Mouse (Mus musculus): ENCODE data around the gene 1700020D05Rik. TPM values are rescaled to one million over a fixed set of nuclear protein-coding genes. Genes with fewer than 3 reads are reported as not detected.

Gene 1700020D05Rik
- polyA plus RNA-seq, 1 experiment, result 6.8 TPM

DNA sequence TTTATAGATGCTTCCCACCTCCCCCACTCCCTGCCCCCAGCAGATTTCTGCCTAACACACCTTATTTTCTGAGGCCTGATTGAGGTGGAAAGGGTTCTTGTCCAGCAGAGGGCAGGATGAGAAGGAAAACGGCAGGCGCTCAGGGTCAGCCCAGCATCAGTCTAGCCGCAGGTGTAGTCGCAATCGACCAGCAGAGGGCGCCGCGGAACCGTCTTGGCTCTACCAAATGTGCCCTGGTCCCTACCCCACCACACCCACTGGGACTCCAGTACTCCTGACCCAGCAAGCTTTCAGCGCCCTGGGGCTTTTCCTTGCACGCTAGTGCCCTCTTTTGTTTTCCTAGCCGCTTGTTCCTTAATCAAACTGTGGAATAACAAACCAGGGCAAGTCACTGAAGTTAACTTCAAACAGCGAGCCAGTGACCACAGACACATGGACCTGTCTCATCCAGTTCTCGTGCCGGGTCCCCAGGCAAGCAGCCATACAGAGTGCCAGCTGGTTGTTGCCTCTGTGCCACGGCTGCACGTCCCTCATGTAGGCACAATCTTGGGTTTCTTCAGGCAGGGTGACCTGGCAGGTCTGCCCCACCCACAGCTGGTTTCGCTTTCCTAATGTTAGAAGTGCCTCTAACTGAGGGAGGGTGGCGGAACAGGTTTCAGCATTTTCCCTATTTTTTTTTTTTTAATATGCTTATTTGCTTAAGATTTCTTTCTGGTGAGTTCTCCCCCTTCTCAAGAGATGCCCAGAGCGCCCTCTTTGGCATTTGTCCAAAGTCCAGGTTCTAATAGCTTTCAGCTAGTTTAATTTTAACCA is 25.9 kb upstream of the 1700020D05Rik start:
- peak overlapping the region; percentile 24 for H3K4me3 ChIP-seq (replicated peaks; ENCODE audit: insufficient read depth, low read depth, low read length)
- H3K4me1 ChIP-seq (ENCODE audit: control insufficient read depth, insufficient read depth, low read length), result 0 out of 2 replicates have a peak, but pooled peaks cover 3% of the 10 kb centered on the region
- H3K27ac ChIP-seq (ENCODE audit: insufficient read depth, low read length), result no peak overlapping the region
- 3% methylated on average over 20 of the region's 20 CpGs for WGBS
- DNase-seq, result peak; percentile 93 to 98
- no peaks in the 10 kb centered on the region for H3K27me3 ChIP-seq (ENCODE audit: control insufficient read depth, insufficient read depth, low read length)
- TF ChIP-seq CTCF (IDR thresholded peaks at IDR 0.05; ENCODE audit: borderline replicate concordance, insufficient read depth, low read depth, low read length) (peak; percentile 98), POLR2A (IDR thresholded peaks at IDR 0.05; ENCODE audit: borderline replicate concordance, insufficient read depth, low read length) (no peak)

DNA sequence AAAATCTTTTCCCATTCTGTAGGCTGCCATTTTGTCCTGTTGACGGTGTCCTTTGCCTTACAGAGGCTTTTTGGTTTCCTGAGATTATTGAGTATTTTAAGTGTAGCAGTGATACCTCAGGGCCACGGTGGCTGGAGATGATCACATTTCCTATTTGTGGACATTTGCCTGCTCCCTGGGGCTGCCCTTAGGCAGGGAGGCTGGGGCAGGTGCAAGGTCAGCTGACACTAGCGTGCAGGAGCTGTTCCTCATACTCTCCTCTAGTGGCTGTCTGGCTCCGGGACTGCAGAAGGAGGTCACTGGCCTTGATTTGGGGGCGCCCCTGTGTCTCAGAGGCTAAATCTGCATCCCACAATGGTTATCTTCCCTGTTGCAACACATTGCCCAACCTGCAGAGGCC is 21.6 kb upstream of the 1700020D05Rik start:
- 84% methylated on average over 5 of the region's 5 CpGs for whole genome bisulfite sequencing
- Histone ChIP-seq H3K4me3 (replicated peaks; ENCODE audit: insufficient read depth, low read depth, low read length) (no peak overlapping the region), H3K27ac (ENCODE audit: insufficient read depth, low read length) (no peak overlapping the region), H3K4me1 (ENCODE audit: control insufficient read depth, insufficient read depth, low read length) (0 out of 2 replicates have a peak, but pooled peaks cover 3% of the 10 kb centered on the region), H3K27me3 (ENCODE audit: control insufficient read depth, insufficient read depth, low read length) (no peaks in the 10 kb centered on the region)
- no peak for DNase-seq
- no peak for TF ChIP-seq POLR2A (IDR thresholded peaks at IDR 0.05; ENCODE audit: borderline replicate concordance, insufficient read depth, low read length)
- TF ChIP-seq CTCF (IDR thresholded peaks at IDR 0.05; ENCODE audit: borderline replicate concordance, insufficient read depth, low read depth, low read length), result no peak

DNA sequence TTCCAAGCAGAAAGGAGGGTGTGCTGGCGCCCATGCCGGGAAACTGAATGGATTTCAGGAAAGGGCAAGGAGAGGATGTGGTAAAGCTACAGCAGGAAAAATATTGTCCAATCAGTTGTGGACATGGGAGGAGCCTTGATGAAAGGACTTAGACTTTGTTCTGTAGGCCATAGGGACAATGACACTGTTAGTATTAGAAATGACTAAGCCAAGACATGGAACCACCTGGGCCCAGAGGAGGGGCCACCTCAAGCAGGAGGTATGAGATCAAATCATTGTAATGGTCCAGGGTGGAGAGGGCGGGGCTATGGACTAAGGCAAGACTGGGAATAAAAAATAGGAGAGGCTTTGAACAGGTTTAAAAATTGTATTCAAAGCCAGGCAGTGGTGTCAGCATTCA is 15.1 kb upstream of the 1700020D05Rik start:
- no peaks in the 10 kb centered on the region for H3K4me1 ChIP-seq (ENCODE audit: control insufficient read depth, insufficient read depth, low read length)
- no peak overlapping the region for H3K27ac ChIP-seq (ENCODE audit: insufficient read depth, low read length)
- 89% methylated on average over 3 of the region's 3 CpGs for WGBS
- H3K4me3 ChIP-seq (replicated peaks; ENCODE audit: insufficient read depth, low read depth, low read length), result no peak overlapping the region
- TF ChIP-seq POLR2A (IDR thresholded peaks at IDR 0.05; ENCODE audit: borderline replicate concordance, insufficient read depth, low read length) (no peak), CTCF (IDR thresholded peaks at IDR 0.05; ENCODE audit: borderline replicate concordance, insufficient read depth, low read depth, low read length) (no peak)
- DNase-seq, result no peak
- H3K27me3 ChIP-seq (ENCODE audit: control insufficient read depth, insufficient read depth, low read length), result no peaks in the 10 kb centered on the region

DNA sequence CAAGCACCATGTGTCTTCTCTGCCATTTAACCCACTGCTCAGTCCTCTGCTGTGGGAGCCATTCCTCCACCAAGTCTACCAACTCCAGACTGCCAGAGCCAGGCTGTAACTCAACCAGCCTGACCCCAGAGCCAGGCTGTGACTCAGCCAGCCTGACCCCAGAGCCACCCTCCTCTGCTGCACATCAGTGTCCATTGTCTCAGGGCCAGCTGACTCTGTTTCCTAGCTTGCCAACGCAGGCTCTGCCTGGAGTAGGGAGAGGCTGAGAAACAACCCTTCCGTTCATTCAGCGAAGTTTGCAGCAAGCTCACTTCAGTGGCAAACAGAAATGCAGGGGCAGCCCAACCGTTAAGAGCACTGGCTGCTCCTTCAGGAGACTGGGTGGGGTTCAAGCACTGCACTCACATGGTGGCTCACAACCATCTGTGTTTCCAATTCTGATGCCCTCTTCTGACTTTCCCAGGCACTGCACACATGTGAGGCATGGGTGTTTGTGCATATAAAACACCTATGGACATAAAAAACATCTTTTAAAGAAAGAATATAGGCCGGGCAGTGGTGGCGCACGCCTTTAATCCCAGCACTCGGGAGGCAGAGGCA is 13.4 kb upstream of the 1700020D05Rik start:
- DNase-seq, result no peak
- no peaks in the 10 kb centered on the region for H3K27me3 ChIP-seq (ENCODE audit: control insufficient read depth, insufficient read depth, low read length)
- H3K4me3 ChIP-seq (replicated peaks; ENCODE audit: insufficient read depth, low read depth, low read length), result no peak overlapping the region
- no peaks in the 10 kb centered on the region for H3K4me1 ChIP-seq (ENCODE audit: control insufficient read depth, insufficient read depth, low read length)
- no peak for TF ChIP-seq POLR2A (IDR thresholded peaks at IDR 0.05; ENCODE audit: borderline replicate concordance, insufficient read depth, low read length)
- no peak for TF ChIP-seq CTCF (IDR thresholded peaks at IDR 0.05; ENCODE audit: borderline replicate concordance, insufficient read depth, low read depth, low read length)
- H3K27ac ChIP-seq (ENCODE audit: insufficient read depth, low read length), result no peak overlapping the region
- WGBS, result 78% methylated on average over 8 of the region's 8 CpGs

DNA sequence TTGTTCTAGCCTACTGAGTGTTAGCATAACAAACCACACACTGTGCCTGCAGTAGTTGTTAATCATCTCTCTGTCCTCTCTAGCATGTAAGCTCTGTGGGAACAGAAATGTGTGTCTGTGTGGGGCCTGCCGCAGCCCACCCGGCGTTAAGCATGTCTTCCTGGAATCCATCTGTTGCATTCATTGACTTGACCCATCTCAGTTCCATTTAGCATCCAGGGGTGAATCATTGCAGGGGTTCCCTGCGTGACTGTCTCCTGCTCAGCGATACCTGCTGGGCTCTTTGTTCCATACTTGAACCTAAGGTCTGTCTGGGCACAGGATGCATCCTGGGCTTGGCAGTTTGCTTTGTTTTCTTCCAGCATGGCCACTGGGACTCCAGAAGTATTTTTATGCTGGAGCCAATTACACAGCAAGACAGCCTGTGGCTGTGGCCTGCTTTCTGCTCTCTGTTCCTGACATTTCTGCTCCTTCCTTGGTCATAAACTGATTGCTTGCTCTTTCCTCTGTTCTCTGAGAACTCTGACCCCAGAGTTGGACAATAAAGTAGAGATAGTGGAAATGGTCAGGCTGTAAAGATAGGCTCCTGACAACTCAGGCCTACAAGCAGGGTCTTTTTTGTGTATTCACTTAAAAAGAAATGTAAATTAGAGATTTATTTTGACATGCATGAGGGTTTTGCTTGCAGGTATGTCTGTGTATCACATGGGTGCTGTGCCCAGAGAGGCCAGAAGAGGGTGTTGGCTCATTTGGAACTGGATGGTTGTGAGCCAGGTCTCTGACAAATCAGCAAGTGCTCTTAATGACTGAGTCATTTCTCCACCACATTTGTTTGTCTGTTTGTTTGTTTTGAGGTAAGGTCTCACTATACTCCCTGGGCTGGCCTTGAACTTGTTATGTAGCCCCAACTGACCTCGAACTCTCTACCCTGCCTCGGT is 12.5 kb upstream of the 1700020D05Rik start:
- Histone ChIP-seq H3K27me3 (ENCODE audit: control insufficient read depth, insufficient read depth, low read length) (no peaks in the 10 kb centered on the region), H3K27ac (ENCODE audit: insufficient read depth, low read length) (no peak overlapping the region), H3K4me1 (ENCODE audit: control insufficient read depth, insufficient read depth, low read length) (0 out of 2 replicates have a peak, but pooled peaks cover 3% of the 10 kb centered on the region), H3K4me3 (replicated peaks; ENCODE audit: insufficient read depth, low read depth, low read length) (no peak overlapping the region)
- WGBS, result 45% methylated on average over 7 of the region's 7 CpGs
- DNase-seq, result no peak
- TF ChIP-seq CTCF (IDR thresholded peaks at IDR 0.05; ENCODE audit: borderline replicate concordance, insufficient read depth, low read depth, low read length), result no peak
- TF ChIP-seq POLR2A (IDR thresholded peaks at IDR 0.05; ENCODE audit: borderline replicate concordance, insufficient read depth, low read length), result no peak

DNA sequence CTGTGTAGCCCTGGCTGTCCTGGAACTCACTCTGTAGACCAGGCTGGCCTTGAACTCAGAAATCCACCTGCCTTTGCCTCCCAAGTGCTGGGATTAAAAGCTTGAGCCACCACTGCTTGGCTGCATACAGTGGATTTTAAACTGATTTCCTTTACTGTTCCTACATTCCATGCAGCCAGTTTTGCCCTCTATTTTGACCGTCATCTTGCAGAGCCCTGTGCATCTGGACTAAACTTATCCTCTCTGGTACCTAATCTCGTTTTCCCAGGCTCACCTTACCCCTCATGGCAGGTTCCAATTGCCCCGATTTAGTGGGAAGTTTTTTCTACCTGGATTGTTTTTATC is 9.4 kb upstream of the 1700020D05Rik start:
- Histone ChIP-seq H3K4me3 (replicated peaks; ENCODE audit: insufficient read depth, low read depth, low read length) (no peak overlapping the region), H3K4me1 (ENCODE audit: control insufficient read depth, insufficient read depth, low read length) (0 out of 2 replicates have a peak, but pooled peaks cover 5% of the 10 kb centered on the region), H3K27me3 (ENCODE audit: control insufficient read depth, insufficient read depth, low read length) (no peaks in the 10 kb centered on the region), H3K27ac (ENCODE audit: insufficient read depth, low read length) (no peak overlapping the region)
- 85% methylated on average over 3 of the region's 3 CpGs for WGBS
- no peak for DNase-seq
- TF ChIP-seq POLR2A (IDR thresholded peaks at IDR 0.05; ENCODE audit: borderline replicate concordance, insufficient read depth, low read length) (no peak), CTCF (IDR thresholded peaks at IDR 0.05; ENCODE audit: borderline replicate concordance, insufficient read depth, low read depth, low read length) (no peak)
